Mouse (Mus musculus) kidney, adult 2 months (tissue): ENCODE data around the gene Hdac10. TPM values are rescaled to one million over a fixed set of nuclear protein-coding genes. Genes with fewer than 3 reads are reported as not detected.

Experiments
- DNase-seq: peaks from one replicate; pipeline ENCODE4 v3.0.0; 2021
- H3K27ac ChIP-seq: fragments of 200-500 bp; 2 replicates; pipeline ENCODE4 v1.5.1; 2012; ENCODE audit warnings: low read depth, low read length, control low read depth, inconsistent platforms; ENCODE audit not compliant: insufficient read depth
- H3K27me3 ChIP-seq: fragments of 200-500 bp; replicated peaks from 2 replicates; pipeline ENCODE4 v1.6.1; 2012; ENCODE audit warnings: mild to moderate bottlenecking, moderate library complexity, low read length, inconsistent platforms; ENCODE audit not compliant: control insufficient read depth, insufficient read depth
- H3K36me3 ChIP-seq: fragments of 200-500 bp; 2 replicates; pipeline ENCODE4 v1.6.1; 2012; ENCODE audit warnings: mild to moderate bottlenecking, moderate library complexity, low read length, inconsistent platforms; ENCODE audit not compliant: control insufficient read depth, insufficient read depth
- H3K4me1 ChIP-seq: fragments of 200-500 bp; 2 replicates; pipeline ENCODE4 v1.6.1; 2011; ENCODE audit warnings: low read length; ENCODE audit not compliant: control insufficient read depth, insufficient read depth
- H3K4me3 ChIP-seq: fragments of 200-500 bp; 2 replicates; pipeline ENCODE4 v1.5.1; 2011; ENCODE audit warnings: mild to moderate bottlenecking, low read depth, low read length, control low read depth; ENCODE audit not compliant: insufficient read depth
- CTCF ChIP-seq: fragments of 200-500 bp; conservative IDR thresholded peaks from 2 replicates; pipeline ENCODE4 v1.5.1; 2011; ENCODE audit warnings: low read depth, mild to moderate bottlenecking, control low read depth, low read length, moderate library complexity, mixed read lengths; ENCODE audit not compliant: insufficient read depth, insufficient read length
- POLR2A ChIP-seq: fragments of 200-500 bp; IDR thresholded peaks from one replicate; pipeline ENCODE4 v1.6.1; 2011; ENCODE audit warnings: low read depth, low read length, control low read depth
- WGBS: fragments of 180-500 bp; shearing (Covaris S2); methylation state at CpG from one replicate; pipeline ENCODE4 v1.1.7; 2018; 5-methylcytosine and 5-hydroxymethylcytosine counted together
- polyA plus RNA-seq: library from polyadenylated mRNA; depleted of rRNA; stranded (reverse); fragments of >200 nt; gene quantifications from 2 replicates; pipeline ENCODE4 v1.2.3, GENCODE M21; 2012

The Hdac10 gene
- polyA plus RNA-seq, 1 experiment: 26.5 TPM

- H3K4me1 ChIP-seq: peaks cover 6% of the 10 kb centered on the region; the same call in 1 of the 2 replicates
- DNase-seq: peak; percentile 90
- 1% methylated on average over 68 of the region's 68 CpGs for WGBS
- H3K4me3 ChIP-seq: peak overlapping the region; percentile 87
- no peaks in the 10 kb centered on the region; the same call in none of the 2 replicates for H3K36me3 ChIP-seq
- H3K27ac ChIP-seq: peak overlapping the region; percentile 84
- no peaks in the 10 kb centered on the region for H3K27me3 ChIP-seq
- TF ChIP-seq CTCF (no peak), POLR2A (no peak)
Measured at GRCm38 (mm10) chr15:89089248-89090051, 39.0 kb downstream of the Hdac10 start.

- peak within 1 kb of the TSS; percentile 87 for H3K4me3 ChIP-seq
- peak; percentile 96 for DNase-seq
- 1% methylated on average over 38 of the region's 38 CpGs for WGBS
- H3K36me3 ChIP-seq: no peaks in the 10 kb centered on the region; the same call in none of the 2 replicates
- H3K27me3 ChIP-seq: no peaks in the 10 kb centered on the region
- H3K27ac ChIP-seq: peak within 1 kb of the TSS; percentile 84
- TF ChIP-seq CTCF (no peak), POLR2A (peak; percentile 50)
- peaks cover 6% of the 10 kb centered on the region; the same call in 1 of the 2 replicates for H3K4me1 ChIP-seq
Measured at GRCm38 (mm10) chr15:89088607-89089247, 39.8 kb downstream of the Hdac10 start, which contains the start of gene Selenoo. Gene Selenoo, plus strand, starts transcription at chr15:89089084.

GRCm38 (mm10) chr15:89084826-89085225, 43.7 kb downstream of the Hdac10 start:
- Histone ChIP-seq H3K27me3 (no peaks in the 10 kb centered on the region), H3K4me3 (no peak overlapping the region), H3K27ac (no peak overlapping the region), H3K36me3 (no peaks in the 10 kb centered on the region; the same call in 1 of the 2 replicates), H3K4me1 (peaks cover 1% of the 10 kb centered on the region; the same call in 1 of the 2 replicates)
- DNase-seq: no peak
- no peak for TF ChIP-seq POLR2A
- TF ChIP-seq CTCF: no peak
- 71% methylated on average over 2 of the region's 2 CpGs for WGBS

- Histone ChIP-seq H3K4me1 (no peaks in the 10 kb centered on the region), H3K27ac (no peak overlapping the region), H3K27me3 (no peaks in the 10 kb centered on the region), H3K4me3 (no peak overlapping the region), H3K36me3 (no peaks in the 10 kb centered on the region; the same call in 1 of the 2 replicates)
- no peak for DNase-seq
- TF ChIP-seq POLR2A: no peak
- TF ChIP-seq CTCF: no peak
- 90% methylated on average over 1 of the region's 1 CpGs for WGBS
Measured at GRCm38 (mm10) chr15:89083906-89084305, 44.6 kb downstream of the Hdac10 start.

- no peaks in the 10 kb centered on the region for H3K27me3 ChIP-seq
- H3K4me3 ChIP-seq: peak overlapping the region; percentile 26; the same call in 1 of the 2 replicates
- peak; percentile 90 for DNase-seq
- no peaks in the 10 kb centered on the region for H3K36me3 ChIP-seq
- H3K4me1 ChIP-seq: peaks cover 13% of the 10 kb centered on the region
- no peak for TF ChIP-seq POLR2A
- TF ChIP-seq CTCF: no peak
- H3K27ac ChIP-seq: peak overlapping the region; percentile 80
- 11% methylated on average over 9 of the region's 9 CpGs for WGBS
Measured at GRCm38 (mm10) chr15:89078208-89078836, 50.2 kb downstream of the Hdac10 start.

- H3K36me3 ChIP-seq: no peaks in the 10 kb centered on the region
- under 1% methylated on average over 39 of the region's 39 CpGs for WGBS
- no peaks in the 10 kb centered on the region for H3K27me3 ChIP-seq
- peak; percentile 63 for DNase-seq
- TF ChIP-seq CTCF (no peak), POLR2A (no peak)
- H3K4me1 ChIP-seq: peaks cover 13% of the 10 kb centered on the region
- H3K4me3 ChIP-seq: peak overlapping the region; percentile 97
- peak overlapping the region; percentile 89 for H3K27ac ChIP-seq
Measured at GRCm38 (mm10) chr15:89076156-89076731, 52.3 kb downstream of the Hdac10 start.
